Mouse (Mus musculus) embryonic facial prominence, embryonic 14.5 days (tissue): ENCODE measurements around the gene Apoa5. TPM values are rescaled to one million over a fixed set of nuclear protein-coding genes. Genes with fewer than 3 reads are reported as not detected.
"Not testable (repeated sequence)": the region's sequence is repeated elsewhere in the genome, so short reads cannot be mapped to it uniquely, and the experiment has no call there.

ENCODE experiments used
- ATAC-seq: fragments of 200-750 bp; cut with Nextera tagmentation; 2 replicates; pipeline ENCODE4 v1.8.0; 2017; ENCODE audit warnings: low read depth, moderate number of reproducible peaks, moderate TSS enrichment
- DNase-seq: peaks from one replicate; pipeline ENCODE4 v3.0.0-alpha.2; 2015; ENCODE audit warnings: low spot score
- H3K27ac ChIP-seq: fragments of 300-500 bp; sonication (generic); replicated peaks from 2 replicates; pipeline ENCODE4 v1.5.1; 2014; ENCODE audit warnings: low read depth, mild to moderate bottlenecking, low read length, moderate library complexity
- H3K27me3 ChIP-seq: fragments of 300-500 bp; sonication (generic); replicated peaks from 2 replicates; pipeline ENCODE4 v1.6.1; 2014; ENCODE audit warnings: low read length; ENCODE audit not compliant: control insufficient read depth, insufficient read depth
- H3K36me3 ChIP-seq: fragments of 300-500 bp; sonication (generic); 2 replicates; pipeline ENCODE4 v1.6.1; 2014; ENCODE audit warnings: low read length, mixed read lengths; ENCODE audit not compliant: control insufficient read depth, insufficient read depth
- H3K4me1 ChIP-seq: fragments of 300-500 bp; sonication (generic); 2 replicates; pipeline ENCODE4 v1.6.1; 2014; ENCODE audit warnings: antibody characterized with exemption, low read length; ENCODE audit not compliant: control insufficient read depth, insufficient read depth
- H3K4me2 ChIP-seq: fragments of 300-500 bp; sonication (generic); 2 replicates; pipeline ENCODE4 v1.6.1; 2014; ENCODE audit warnings: low read depth, mild to moderate bottlenecking, low read length, moderate library complexity, mixed read lengths
- H3K4me3 ChIP-seq: fragments of 300-500 bp; sonication (generic); 2 replicates; pipeline ENCODE4 v1.5.1; 2014; ENCODE audit warnings: low read depth, mild to moderate bottlenecking, low read length
- H3K9ac ChIP-seq: fragments of 300-500 bp; sonication (generic); 2 replicates; pipeline ENCODE4 v1.6.1; 2014; ENCODE audit warnings: low read depth, mild to moderate bottlenecking, low read length, moderate library complexity, mixed read lengths
- H3K9me3 ChIP-seq: fragments of 300-500 bp; sonication (generic); 2 replicates; pipeline ENCODE4 v1.6.1; 2016; ENCODE audit warnings: low read length; ENCODE audit not compliant: control insufficient read depth
- WGBS: fragments of 180-500 bp; shearing (Covaris S2); extraction: QIAGEN DNeasy Blood & Tissue Kit; methylation state at CpG from one replicate; pipeline ENCODE4 v1.1.7; 2014; 5-methylcytosine and 5-hydroxymethylcytosine counted together
- polyA plus RNA-seq: library from polyadenylated mRNA; unstranded; fragments of >200 nt; fragmentation: Nextera tagmentation; extraction: Ambion mirVana; gene quantifications from 2 replicates; pipeline ENCODE4 v1.2.1, GENCODE M21; 2014

Gene Apoa5
- polyA plus RNA-seq, 1 experiment from 2014 or later = not detected

DNA sequence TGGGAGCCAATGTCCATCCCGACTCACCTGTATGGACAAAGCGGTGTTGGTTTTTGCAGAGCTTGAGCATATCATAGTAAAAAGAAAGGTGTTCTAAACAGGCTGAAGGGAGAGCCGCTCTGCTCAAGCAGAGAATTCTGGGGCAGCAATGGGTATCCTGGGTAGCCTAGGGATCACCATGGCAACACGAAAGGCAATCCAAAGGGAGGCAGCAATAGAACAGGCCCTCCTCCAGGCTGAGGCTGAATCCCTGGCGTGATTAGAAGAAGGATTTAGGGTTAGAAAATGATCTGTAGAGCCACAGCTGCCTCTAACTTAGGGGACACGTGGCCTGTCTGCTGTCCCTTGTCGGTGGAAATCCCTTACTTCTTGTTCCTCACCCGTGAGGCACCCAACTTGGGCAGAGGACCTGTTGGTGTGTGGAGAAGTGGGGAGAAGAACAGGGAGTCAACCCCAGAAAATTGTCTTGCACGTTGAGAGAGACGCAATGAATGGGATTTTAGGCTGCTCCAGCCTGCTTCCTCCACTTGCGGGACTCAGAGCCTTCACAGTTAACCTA is 47.5 kb downstream of the Apoa5 start:
- Histone ChIP-seq H3K4me1 (no peaks in the 10 kb centered on the region), H3K9ac (no peak overlapping the region), H3K27ac (no peak overlapping the region), H3K36me3 (no peaks in the 10 kb centered on the region), H3K4me2 (no peak overlapping the region), H3K9me3 (no peaks in the 10 kb centered on the region), H3K4me3 (no peak overlapping the region), H3K27me3 (no peaks in the 10 kb centered on the region)
- 41% methylated on average over 11 of the region's 11 CpGs for WGBS
- no peak for DNase-seq
- ATAC-seq = no peak

DNA sequence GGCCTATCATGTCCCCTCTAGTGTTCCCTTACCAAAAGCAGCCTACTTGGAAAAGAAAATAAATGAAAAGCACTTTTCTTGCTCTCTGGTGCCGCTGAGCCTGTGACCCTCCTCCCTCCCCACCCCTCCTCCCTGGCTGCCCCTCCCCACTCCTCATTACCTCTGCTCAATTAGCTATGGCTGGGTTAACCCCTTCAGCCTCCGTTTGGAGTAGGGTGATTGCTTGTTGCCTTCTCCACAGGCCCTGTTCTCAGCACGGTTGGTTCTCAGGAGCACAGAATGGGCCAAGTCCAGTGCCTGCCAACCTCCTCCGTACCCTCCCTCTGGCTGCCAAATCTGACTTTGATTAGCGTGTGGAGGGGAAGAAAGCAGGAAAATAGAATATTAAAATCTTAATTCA is 48.0 kb downstream of the Apoa5 start:
- peak; percentile 36 for DNase-seq
- no peaks in the 10 kb centered on the region for H3K27me3 ChIP-seq
- H3K4me1 ChIP-seq = no peaks in the 10 kb centered on the region
- no peaks in the 10 kb centered on the region for H3K9me3 ChIP-seq
- 19% methylated on average over 5 of the region's 5 CpGs for WGBS
- no peak overlapping the region for H3K9ac ChIP-seq
- H3K4me3 ChIP-seq = no peak overlapping the region
- no peak overlapping the region for H3K27ac ChIP-seq
- no peaks in the 10 kb centered on the region for H3K36me3 ChIP-seq
- no peak overlapping the region for H3K4me2 ChIP-seq
- ATAC-seq = no peak

DNA sequence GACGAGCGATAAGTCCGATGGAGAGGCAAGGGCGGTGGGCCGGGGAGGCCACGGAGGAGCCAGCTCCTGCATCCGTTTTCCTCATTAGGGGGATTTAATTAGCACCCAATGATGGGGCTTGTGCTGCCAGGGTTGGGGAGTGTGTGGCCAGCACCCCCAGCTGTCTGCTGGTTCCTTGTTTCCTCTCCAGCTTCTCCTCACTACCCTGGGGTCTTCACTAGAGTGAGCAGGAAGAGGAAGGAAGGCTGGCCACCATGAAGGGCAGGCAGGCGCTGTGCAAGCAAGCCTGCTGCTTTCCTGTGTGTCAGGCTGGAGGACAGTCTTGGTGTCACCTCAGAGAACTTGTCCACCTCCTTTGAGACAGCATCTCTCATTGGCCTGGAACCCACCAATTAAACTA is 48.5 kb downstream of the Apoa5 start:
- WGBS = 60% methylated on average over 8 of the region's 8 CpGs
- no peaks in the 10 kb centered on the region for H3K9me3 ChIP-seq
- H3K36me3 ChIP-seq = no peaks in the 10 kb centered on the region
- H3K4me3 ChIP-seq = no peak overlapping the region
- no peak overlapping the region for H3K4me2 ChIP-seq
- H3K27ac ChIP-seq = no peak overlapping the region
- no peak for DNase-seq
- no peak for ATAC-seq
- no peak overlapping the region for H3K9ac ChIP-seq
- H3K4me1 ChIP-seq = no peaks in the 10 kb centered on the region
- no peaks in the 10 kb centered on the region for H3K27me3 ChIP-seq

DNA sequence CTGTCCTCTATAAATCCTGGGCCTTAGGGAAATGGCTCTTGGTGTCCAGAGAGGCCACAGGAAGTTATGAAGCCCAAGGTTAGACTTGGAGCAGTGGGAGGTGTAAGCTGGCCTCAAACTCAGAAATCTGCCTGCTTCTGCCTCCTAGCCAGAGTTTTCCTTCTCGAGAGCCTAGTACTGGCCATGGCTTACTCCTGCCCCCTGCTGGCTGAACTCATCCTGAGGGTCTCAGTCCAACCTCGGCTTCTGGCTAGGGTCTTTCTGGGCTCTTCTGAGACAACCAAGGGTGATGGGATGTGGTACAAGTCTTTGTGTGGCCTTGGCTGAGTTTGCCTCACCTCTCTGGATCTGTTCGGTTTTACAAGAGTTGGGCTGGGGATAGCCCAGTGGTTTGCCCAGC is 49.5 kb downstream of the Apoa5 start:
- Histone ChIP-seq H3K4me3 (no peak overlapping the region), H3K4me2 (no peak overlapping the region), H3K36me3 (no peaks in the 10 kb centered on the region), H3K27ac (no peak overlapping the region), H3K27me3 (no peaks in the 10 kb centered on the region), H3K4me1 (no peaks in the 10 kb centered on the region), H3K9ac (no peak overlapping the region), H3K9me3 (no peaks in the 10 kb centered on the region)
- WGBS = 100% methylated on average over 3 of the region's 3 CpGs
- DNase-seq (no peak), ATAC-seq (no peak)

DNA sequence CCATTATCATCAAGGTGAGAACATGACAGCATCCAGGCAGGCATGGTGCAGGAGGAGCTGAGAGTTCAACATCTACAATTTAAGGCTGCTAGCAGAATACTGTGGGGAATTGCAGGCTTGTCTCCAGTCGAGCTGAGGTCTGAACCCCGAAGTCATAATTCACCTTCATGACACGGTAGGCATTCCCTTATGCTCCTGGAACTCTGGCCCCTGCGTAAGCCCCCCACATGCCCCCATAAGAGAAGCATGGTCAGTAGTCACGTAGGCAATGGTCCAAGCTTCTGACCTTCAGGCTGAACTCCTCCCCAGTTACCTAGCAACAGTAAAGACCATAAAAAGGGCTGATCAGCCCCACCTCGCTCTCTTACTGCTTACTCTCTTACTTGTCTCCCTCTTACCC is 51.5 kb downstream of the Apoa5 start, which contains the start of gene 4931429L15Rik:
TSS of gene 4931429L15Rik (minus strand) at position 101 of the 400 bp plus-strand sequence.
- H3K27me3 ChIP-seq, H3K9ac ChIP-seq, H3K4me2 ChIP-seq, H3K36me3 ChIP-seq, H3K4me3 ChIP-seq, ATAC-seq, H3K4me1 ChIP-seq, H3K27ac ChIP-seq, DNase-seq, H3K9me3 ChIP-seq: not testable (repeated sequence)
- 85% methylated on average over 6 of the region's 6 CpGs for WGBS

DNA sequence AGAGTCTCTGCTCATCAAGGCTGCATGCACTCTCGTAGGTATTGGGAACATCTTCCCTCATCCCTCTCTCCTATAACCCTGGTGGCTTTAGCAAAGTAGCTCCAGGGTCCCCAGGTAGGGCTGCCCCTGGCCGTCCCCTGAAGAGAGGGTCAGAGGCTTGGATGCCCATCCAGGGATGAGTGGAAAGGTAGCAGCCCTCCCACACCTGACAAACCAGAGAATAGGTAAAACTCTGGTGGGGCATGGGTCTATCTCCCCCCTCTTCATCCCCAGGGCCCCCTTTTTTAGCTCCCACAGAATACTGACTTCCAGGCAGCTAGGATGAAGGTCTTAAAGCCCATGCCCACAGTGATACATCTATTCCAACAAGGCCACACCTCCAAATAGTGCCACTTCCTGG is 52.0 kb downstream of the Apoa5 start:
- WGBS = 84% methylated on average over 2 of the region's 2 CpGs
- no peaks in the 10 kb centered on the region for H3K9me3 ChIP-seq
- ATAC-seq (no peak), DNase-seq (no peak)
- H3K4me2 ChIP-seq = no peak overlapping the region
- no peaks in the 10 kb centered on the region for H3K4me1 ChIP-seq
- H3K27ac ChIP-seq = no peak overlapping the region
- no peak overlapping the region for H3K4me3 ChIP-seq
- no peaks in the 10 kb centered on the region for H3K27me3 ChIP-seq
- no peak overlapping the region for H3K9ac ChIP-seq
- H3K36me3 ChIP-seq = no peaks in the 10 kb centered on the region

Other genes starting within 250 kb of the Apoa5 start
- 0.71 and 1.0 TPM in 2 replicates for gene Apoa1, start 40.1 kb upstream of the Apoa5 start, polyA plus RNA-seq
- not detected in 2 replicates for gene Apoc3, start 33.0 kb upstream of the Apoa5 start, polyA plus RNA-seq
- 0.13 TPM in 1 of 2 replicates, not detected in the other for gene Apoa4, start 27.9 kb upstream of the Apoa5 start, polyA plus RNA-seq
- 54.2 and 54.6 TPM in 2 replicates for gene Zpr1, start 4.4 kb downstream of the Apoa5 start, polyA plus RNA-seq
- gene Bud13, start 14.4 kb downstream of the Apoa5 start, polyA plus RNA-seq = 19.1 and 23.3 TPM in 2 replicates
- gene 4931429L15Rik, start 51.4 kb downstream of the Apoa5 start, polyA plus RNA-seq = not detected in 2 replicates